Mouse (Mus musculus): ENCODE data around the gene Arhgef10l.

The Arhgef10l gene

DNA sequence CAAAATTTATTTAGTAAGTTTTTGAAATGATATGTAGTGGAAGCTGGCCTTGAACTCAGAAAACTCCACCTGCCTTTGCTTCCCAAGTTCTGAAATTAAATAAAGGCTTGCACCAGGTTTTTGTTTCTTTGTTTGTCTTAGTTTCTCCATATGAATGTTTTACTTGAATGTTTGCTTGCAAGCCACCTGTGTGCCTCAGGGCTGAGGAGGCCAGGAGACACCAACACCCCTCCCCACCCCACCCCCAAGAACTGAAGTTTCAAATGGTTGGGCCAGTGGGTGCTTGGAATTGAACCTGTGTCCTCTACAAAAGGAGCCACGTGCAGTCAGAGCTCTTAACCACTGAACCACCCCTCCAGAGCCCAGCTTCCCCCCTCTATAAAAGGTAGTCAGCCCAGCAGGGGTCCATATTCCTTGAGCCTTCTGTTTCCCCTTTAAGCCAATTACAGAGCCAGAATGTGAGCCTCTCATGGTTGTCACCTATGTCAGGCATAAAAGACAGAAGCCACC is 28.8 kb upstream of the Arhgef10l start:
- DNase-seq (ENCODE audit: low spot score in 2 of 2): no peak

- no peak for DNase-seq (ENCODE audit: low spot score in 2 of 2)
Measured at GRCm38 (mm10) chr4:140693513-140693912, 27.7 kb upstream of the Arhgef10l start.

- DNase-seq (ENCODE audit: low spot score in 2 of 2): no peak
Measured at GRCm38 (mm10) chr4:140691481-140691880, 25.7 kb upstream of the Arhgef10l start.

GRCm38 (mm10) chr4:140689873-140690655 is 24.3 kb upstream of the Arhgef10l start:
- peak; percentile 40 to 53 for DNase-seq (ENCODE audit: low spot score in 2 of 2)

DNA sequence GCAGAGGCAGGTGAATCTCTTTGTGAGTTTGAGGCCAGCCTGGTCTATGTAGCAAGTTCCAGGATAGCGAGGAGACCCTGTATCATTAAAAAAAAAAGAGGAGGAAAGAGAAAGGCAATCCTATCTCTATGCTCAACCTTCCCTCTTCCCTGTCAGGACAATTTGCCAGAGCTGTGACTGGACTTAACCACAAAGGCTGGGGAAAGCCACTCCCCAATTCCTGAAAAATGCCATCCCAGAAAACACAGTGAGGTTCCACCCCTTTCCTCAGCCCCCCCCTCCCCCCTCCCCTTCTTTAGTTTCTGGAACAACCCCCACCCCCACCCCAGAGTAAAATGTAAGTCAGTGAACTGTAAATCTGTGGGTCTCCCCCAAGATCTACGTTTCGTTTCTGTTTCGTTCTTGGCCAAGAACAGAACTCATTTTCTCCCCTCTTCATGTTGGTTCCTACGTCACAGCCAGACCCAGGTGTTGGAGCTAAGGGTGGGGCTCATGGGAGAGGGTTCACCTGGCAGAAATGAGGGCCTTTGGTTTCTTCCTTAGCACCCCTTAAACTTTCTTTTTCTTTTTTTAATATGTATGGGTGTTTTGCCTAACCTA is 23.1 kb upstream of the Arhgef10l start:
- DNase-seq (ENCODE audit: low spot score in 2 of 2): no peak

DNA sequence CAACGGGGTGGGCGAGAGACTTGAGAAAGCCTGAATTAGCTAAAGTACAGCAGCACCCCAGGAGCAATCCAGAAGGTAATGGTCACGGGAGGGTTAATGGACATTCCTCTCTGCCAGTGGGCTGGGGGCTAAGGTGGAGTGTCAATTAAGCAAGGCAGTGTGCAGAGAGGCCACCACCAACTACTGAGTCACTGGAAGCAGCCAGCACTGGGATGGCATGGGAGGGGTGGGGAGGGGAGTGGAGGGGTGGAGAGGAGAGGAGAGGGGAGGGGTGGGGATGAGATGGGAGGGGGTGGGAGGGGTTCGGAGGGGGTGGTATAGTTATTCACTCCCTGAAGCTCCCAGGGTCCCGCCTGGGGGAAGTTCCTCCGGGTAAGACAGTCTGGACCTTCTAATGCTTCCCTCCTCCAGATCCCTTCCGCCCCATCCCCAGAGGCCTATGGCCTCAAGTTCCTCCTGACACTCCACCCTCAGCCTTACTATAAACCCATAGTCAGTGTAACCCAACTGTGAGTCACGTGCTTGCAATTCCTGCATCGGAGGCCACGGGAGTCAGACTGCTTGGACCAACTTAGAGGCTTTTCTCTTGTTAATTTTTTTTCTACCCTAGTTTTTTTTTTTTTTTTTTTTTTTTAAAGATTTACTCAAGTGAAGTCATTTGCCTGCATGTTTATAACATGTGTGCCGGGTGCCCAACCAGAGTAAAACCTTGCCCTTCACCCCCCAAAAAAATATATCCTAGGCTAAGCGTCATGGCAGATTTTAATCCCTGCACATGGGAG is 22.4 kb upstream of the Arhgef10l start:
- no peak for DNase-seq (ENCODE audit: low spot score in 2 of 2)

- DNase-seq (ENCODE audit: low spot score in 2 of 2): no peak
Measured at GRCm38 (mm10) chr4:140684881-140685303, 19.1 kb upstream of the Arhgef10l start.

- peak; percentile 45 to 47 for DNase-seq (ENCODE audit: low spot score in 2 of 2)
Measured at GRCm38 (mm10) chr4:140684141-140684871, 18.5 kb upstream of the Arhgef10l start.

DNA sequence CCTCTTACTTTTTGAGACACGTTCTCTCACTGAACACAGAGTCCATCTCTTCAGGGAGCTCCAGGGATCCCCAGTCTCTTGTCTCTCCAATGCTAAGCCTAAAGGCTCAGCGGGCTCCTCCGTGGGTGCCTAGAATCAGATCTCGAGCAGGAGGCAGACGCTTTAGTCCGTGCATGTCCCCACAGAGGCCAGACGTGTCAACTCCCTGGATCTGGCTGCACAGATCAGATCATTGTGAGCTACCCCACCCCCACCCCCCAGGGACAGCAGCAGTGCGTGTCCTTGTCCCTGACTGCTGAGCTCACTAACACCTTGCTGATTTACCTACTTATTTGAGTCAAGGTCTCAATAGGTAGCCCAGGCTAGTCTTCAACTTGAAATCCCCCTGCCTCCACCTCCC is 17.8 kb upstream of the Arhgef10l start:
- DNase-seq (ENCODE audit: low spot score in 2 of 2): no peak

DNA sequence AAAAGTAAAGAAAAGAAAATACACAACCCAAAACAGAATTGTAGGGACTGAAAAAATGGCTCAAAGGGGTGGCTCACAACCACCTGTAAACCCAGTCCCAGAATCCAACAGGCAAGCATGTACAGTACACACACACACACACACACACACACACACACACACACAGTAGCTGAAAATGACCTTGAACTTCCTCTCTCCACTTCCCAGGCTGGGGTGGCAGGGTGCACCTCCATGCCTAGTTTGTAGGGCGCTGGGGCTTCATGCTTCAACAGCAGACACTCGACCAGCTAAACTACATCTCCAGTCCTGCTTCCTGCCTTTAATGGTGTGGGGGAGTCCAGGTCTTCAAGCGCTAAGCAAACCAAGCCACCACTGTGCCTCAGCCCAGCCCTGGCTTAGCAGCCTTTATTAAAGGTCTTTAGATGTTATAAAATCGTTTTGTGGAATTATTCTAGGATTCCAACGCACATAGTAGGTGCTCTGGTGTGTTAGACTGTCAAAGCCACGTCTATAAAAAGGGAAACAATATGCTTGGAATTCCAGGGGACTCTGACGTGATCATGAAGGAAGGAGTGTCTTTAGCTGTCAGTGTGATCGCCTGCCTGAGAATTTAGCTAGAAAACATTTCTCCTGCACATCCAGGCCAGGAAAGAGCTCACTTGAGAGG is 15.1 kb upstream of the Arhgef10l start:
- peak; percentile 42 to 52 for DNase-seq (ENCODE audit: low spot score in 2 of 2)

DNA sequence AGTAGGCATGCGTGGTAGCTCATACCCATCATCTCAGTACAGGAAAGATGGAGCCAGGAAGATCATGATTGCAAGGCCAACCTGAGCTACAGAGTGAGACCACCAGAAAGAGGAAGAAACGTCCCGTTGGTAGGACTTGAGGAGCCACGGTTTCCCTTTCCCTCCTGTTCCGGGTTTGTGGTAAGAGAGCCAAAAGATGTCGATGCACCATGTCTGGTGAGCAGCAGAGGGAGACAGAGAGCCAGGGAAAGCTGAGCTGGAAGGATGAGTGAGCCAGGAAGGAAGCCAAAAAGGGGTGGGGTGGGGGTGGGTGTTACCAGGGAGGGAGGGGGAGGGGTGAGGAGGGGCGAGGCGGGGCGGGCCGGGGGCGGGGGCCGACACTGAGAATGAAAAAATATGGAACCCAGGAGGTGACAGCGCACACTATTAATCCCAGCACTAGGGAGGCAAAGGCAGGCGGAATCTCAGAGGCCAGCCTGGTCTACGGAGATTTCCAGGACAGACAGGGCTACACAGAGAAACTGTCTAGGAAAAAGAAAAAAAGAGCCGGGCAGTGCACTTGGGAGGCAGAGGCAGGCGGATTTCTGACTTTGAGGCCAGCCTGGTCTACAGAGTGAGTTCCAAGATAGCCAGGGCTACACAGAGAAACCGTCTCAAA is 14.0 kb upstream of the Arhgef10l start:
- peak; percentile 75 to 76 for DNase-seq (ENCODE audit: low spot score in 2 of 2)

DNA sequence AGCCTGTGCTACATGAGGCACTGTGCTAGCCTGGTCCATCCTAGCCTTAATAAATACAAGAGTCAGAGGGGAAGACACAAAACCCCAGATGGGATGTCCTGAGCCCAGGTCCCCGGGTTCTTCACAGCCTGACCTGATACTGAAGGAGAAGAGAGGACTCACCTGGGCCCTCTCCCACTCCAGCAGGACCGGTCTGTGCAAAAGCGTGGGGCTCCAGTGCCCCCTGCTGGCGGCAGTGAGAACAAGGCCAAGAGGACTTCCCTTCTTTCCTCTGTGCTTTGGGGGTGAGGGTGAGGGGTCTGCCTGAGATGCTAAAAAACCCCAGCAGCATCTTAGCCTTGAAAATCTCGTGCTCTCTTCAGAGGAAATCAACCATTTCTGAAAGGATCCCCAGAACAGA is 13.2 kb upstream of the Arhgef10l start:
- no peak for DNase-seq (ENCODE audit: low spot score in 2 of 2)

- DNase-seq (ENCODE audit: low spot score in 2 of 2): peak; percentile 65 to 69
Measured at GRCm38 (mm10) chr4:140674345-140674926, 8.6 kb upstream of the Arhgef10l start.

GRCm38 (mm10) chr4:140673527-140674264 is 7.9 kb upstream of the Arhgef10l start:
- DNase-seq (ENCODE audit: low spot score in 2 of 2): no peak

DNA sequence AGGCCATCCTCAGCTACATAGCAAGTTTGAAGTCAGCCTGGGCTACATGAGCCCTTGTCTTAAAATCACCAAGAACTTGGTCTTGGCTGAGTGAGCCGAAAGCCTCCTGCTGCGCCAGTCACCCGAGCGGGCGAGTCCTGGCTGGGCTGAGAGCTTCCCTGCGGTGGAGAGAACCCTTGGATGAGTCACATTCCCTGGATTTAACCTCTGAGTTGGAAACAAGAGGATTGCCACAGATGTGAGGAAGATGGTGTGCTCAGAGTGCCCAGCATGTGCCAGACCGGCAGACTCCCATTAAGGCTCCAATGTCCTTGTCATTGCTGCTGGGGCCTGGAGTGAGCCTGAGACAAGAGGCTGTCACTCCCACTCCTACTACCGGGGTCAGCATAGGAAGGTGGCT is 2.0 kb upstream of the Arhgef10l start:
- no peak for DNase-seq (ENCODE audit: low spot score in 2 of 2)

- DNase-seq (ENCODE audit: low spot score in 2 of 2): no peak
Measured at GRCm38 (mm10) chr4:140665053-140665452, 759 bp downstream of the Arhgef10l start.

DNA sequence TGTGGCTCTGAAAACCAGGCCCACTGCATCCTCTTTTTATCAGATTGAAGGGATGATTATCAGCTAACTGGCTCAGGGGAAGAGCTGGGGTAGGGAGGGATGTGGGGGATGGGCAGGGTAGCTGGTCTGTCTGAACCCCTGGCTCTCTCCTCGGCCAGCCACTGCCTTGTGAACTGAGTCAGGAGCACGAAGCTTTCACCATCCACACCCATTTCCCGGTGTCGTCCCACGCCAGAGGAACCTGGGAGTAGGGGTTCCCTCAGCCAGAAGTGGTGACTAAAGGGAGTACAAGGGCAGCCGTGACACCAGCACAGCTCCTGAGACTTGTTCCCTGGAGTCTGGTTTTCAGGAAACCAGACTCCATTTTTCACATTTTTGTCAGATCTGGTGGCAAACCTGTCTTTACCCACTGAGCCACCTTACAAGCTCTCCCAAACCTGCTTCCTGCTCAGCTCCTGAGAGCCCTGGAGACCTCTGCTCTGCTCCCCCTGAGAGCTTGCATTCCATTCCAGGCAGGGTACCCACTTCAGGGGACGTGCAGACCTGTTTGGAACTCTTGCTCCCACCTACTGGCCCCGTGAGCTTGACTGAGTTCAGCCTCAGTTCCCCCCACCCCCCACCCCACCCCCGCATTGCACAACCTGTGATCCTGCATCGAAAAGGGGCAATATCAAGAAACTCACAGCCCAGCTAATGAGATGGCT is 2.8 kb downstream of the Arhgef10l start:
- no peak for DNase-seq (ENCODE audit: low spot score in 2 of 2)

- DNase-seq (ENCODE audit: low spot score in 2 of 2): no peak
Measured at GRCm38 (mm10) chr4:140662453-140662852, 3.4 kb downstream of the Arhgef10l start.
